Mouse (Mus musculus) embryo, embryonic 10.5 days (tissue): ENCODE results near the gene St5.

Experiments
- DNase-seq: peaks from one replicate; pipeline ENCODE4 v3.0.0-alpha.2; 2015; ENCODE audit warnings: low spot score

The St5 gene

DNA sequence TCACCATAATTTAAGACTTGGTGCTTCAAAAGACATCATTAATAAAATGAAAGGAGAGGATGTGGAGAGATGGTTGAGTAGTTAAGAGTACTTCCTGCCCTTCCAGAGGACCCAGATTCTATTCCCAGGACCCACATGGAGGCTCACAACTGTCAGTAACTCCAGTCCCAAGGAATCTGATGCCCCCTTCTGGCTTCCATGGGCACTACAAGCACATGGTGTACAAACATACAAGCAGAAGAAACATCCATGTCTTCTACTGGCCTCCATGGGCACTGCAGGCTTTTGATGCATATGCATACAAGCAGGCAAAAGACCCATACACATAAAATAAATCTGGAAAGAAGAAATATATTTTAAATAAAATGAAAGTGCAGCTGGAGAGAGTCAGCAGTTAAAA, 3.2 kb downstream of the St5 start:
- no peak for DNase-seq

DNA sequence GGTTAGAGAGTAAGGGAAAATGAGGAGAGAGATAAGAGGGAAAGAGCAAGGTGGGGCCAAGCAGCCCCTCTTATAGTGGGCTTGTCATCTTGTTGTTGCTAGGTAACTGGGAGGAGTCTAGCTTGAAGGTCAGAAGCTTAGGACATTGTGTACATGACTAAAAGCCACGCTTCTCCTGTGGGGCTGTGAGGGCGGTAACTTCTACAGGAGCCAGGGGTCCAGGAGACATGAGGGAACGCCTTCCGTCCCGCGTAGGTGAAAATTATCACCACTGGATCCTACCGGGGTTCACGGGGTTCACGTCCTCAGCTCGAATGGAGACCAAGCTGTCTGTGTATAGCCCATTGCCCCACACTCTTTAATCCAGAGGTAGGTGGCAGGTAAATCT, 8.1 kb downstream of the St5 start:
- DNase-seq: no peak

GRCm38 (mm10) chr7:109694576-109695338, 8.6 kb downstream of the St5 start:
- no peak for DNase-seq

GRCm38 (mm10) chr7:109690961-109691360, 12.4 kb downstream of the St5 start:
- no peak for DNase-seq

DNA sequence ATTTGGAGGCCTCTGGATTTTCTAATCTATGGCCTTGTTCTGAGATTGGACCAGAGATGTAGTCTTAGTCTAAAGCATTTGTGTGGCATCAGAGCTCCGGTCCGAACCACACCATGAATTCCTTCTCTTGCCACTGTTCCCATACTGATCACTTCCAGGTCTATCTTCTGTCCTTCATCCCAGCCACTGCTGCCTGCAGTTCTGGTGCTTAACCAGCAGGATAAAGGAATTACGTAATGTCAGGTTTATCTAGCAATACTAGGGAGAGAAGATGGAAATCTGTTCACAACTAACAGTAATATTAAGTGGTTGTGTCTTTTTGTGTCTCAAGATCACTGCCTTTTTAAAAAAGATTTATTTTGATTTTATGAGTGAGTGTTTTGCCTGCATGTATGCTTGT, 13.3 kb downstream of the St5 start:
- no peak for DNase-seq

- DNase-seq: no peak
Observed at GRCm38 (mm10) chr7:109686585-109687128, 16.7 kb downstream of the St5 start.

DNA sequence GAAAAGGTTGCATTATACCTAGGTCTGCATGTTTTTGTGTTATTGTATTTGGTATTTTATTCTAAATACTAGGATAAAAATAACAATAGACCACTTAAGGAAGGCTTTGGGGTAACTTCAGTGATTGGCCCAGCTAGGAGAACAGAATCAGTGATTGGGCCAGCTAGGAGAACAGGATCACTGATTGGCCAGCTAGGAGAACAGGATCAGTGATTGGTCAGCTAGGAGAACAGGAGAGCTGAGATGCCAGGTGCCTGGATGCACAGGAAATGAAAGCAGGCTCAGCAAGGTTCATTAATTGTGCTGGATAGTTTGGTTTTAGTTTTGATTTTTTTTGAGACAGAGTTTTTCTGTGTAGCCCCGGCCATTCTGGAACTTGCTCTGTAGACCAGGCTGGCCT, 22.5 kb downstream of the St5 start:
- no peak for DNase-seq

DNA sequence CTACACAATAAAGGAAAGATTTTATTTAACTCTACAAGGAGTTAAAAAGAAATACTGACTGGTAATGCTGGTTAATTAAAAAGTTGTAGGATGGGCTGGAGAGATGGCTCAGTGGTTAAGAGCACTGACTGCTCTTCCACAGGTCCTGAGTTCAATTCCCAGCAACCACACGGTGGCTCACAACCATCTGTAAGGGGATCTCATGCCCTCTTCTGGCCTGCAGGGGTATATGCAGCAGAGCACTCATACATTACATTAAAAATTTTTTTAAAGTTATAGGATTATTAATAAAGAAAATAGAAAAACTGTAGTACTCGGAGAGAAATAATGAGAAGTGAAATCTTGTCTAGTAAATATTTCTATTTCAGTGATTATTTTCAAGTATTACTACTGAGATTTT, 23.1 kb downstream of the St5 start:
- no peak for DNase-seq

DNA sequence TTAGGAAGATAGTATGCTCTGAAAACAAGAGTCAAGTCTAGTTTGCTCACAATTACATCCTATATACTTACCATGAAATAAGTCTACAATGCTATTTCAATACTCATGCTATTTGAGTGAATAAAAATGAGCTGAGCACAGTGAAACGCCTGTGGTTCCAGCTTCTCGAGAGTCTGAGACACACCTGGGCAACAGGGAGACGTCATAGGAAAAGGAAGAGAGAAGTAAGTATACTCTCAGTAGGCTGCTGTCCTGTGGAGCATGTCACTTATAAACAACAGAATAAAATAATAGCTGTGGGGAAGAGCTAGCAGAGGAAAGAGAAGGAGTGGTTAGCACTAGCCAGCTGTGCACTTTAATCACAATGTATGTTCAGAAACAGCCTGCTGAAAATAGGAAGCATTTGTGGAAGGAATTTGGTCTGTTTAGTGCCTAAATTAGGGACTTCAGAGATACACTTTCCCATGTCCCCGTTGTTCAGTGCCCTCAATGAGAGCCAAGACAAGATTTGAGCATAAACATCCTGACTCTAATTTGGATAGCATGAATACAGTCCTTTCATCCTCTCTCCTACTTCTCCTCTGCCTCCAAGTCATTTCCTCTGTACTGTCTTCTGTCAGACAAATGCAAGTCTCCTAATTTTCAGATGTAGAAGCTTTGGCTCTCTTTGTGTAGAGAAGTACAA, 28.3 kb downstream of the St5 start:
- no peak for DNase-seq

DNA sequence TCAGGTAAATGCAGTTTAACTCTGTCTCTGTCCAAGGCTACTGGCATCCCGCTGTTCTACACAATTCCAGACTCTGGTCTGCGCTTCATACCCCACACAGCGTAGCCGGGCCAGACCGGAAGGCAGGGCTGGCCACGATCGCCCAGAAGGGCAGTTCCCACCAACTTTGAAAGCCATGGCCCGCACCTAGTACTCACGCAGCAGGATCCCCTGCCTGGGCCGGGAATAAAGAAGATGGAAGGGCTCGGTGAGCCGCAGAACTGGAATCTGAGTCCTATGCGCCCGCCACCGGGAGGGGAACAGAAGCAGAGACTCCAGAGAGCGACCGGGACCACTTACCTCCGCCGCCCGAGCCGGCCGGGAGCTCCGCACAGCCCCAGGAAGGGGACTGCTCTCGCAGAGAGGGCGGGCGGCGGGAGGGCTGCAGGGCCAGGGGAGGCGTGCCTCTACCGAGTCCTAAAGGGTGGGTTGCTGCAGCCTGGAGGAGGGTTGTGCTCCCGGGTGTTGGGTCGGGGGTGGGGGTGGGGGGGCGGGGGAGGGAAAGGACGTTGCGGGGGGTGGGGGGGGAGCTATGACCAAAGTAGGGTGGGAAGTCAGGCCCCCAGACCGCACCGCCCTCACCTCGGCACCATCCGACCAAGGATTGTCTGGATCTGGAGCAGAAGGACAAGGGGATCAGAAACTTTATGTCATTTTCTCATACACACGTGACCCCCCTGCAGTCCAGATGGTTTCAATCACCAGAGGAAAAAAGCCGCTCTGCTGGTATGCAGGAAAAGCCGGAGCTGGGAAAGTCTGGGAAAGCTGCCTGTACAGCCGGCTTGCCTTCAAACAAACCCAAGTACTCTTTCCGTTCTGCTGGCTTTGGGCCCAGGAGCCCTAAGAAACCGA, 31.6 kb downstream of the St5 start:
- DNase-seq: peak; percentile 92

DNA sequence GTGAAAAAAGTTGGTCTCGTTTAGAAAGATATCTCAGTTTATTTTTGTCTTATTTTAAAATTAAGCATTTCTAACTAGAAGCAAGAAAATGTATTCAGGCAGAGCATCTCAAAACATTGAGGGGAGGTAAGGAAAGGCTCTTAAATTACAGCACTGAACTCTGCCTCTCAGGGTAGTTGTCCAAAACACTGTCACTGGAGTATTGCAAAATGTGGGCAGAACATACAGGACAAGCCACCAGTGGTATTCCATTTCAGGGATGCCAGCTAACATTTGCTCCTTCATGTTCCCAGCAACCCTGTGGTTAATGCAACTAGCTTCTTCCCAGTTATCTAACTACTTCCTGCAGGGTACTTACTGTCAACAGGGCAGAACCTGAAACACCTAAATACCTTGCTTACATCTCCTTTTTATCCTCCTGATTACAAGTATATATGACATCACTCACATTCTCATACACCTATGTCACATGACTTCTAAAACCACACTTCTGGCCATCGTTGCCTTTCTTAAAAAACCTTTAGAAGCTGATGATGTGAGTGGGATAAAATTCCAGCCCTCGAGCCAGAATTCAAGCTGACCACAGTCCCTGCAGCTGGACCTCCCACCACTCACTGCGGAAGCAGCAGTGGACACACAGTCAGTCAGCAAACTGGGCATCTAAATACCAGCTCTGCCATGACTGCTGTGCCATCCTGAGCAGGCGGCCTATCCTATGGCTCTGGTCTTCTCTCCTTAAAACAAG, 33.8 kb downstream of the St5 start:
- no peak for DNase-seq

- DNase-seq: no peak
Observed at GRCm38 (mm10) chr7:109666664-109667063, 36.7 kb downstream of the St5 start.

GRCm38 (mm10) chr7:109662626-109663025, 40.8 kb downstream of the St5 start:
- no peak for DNase-seq

GRCm38 (mm10) chr7:109659278-109659677, 44.1 kb downstream of the St5 start:
- no peak for DNase-seq

DNA sequence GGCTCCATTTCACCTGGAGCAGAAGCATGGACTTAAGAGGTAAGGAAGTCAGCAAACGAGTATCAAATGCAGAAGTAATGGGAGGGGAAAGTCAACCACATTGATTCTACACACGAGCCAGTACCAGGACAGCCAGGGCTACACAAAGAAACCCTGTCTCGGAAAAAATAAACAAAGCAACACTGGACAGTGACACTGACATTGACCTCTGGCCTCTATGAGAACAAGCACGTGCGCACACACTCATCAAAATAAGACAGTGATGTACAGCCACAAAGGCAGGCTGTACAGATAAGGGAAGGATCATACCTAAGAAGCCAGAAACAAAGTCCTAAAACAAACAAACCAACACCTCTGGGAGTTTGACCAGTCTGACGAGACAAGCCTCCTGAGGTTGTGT, 45.5 kb downstream of the St5 start:
- DNase-seq: peak; percentile 14

DNA sequence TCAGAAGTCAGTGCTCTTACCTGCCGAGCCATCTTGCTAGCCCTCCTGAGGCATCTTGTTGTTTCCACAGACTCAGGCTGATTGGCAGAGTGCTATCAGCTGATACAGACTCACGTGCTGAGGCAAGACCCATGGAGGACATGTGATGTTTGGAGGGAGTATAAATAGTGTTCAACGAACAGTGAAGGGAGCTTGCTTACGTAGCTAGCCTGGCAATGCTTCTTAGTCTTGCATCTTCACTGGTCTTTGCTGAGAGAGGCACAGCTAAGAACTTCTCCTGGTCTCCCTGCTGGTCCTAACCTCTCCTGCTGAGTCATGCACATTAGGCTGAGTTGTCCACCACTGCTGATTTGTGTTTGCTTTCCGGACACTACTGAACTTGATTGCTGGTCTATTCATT, 48.5 kb downstream of the St5 start:
- DNase-seq: no peak

DNA sequence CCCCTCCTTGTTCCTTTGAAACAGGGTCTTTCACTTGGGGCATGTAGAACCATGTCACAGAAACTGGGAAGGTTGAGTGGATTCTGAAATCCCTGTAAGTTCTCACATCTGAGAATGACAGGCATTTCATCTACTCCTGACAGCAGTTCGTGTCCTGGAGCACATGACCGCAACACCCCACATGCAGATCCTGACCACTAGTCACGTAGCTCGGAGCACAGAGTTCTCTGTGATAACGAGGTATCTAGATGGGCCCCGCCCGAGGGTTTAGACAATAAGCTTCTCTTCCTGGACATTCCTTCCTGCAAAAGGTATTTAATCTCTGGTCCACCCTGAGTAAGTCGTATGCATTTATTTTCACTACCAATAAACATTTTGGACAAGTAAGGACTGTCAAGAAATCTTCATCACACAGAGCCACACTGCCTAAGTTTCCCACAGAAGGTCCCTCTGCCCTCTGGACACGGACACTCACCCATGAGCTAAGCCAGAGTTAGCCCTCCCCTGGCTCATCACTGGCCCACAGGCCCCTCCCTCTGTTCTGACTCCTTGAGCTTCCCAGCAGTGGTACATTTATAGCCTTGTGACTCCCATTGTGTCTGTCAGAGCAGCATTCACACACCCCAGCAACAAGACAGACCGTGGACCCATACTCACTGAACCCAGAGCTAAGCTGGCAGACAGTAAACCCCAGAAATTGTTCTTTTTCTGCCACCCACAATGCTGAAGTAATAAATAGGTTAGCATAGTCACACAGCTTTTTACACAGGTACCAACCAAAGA, 54.4 kb downstream of the St5 start:
- no peak for DNase-seq

- DNase-seq: no peak
Observed at GRCm38 (mm10) chr7:109646574-109646973, 56.8 kb downstream of the St5 start.

- DNase-seq: no peak
Observed at GRCm38 (mm10) chr7:109643305-109643994, 60.0 kb downstream of the St5 start.

- no peak for DNase-seq
Observed at GRCm38 (mm10) chr7:109641963-109642362, 61.4 kb downstream of the St5 start.
